Mouse (Mus musculus): ENCODE results near the gene Lin7b. TPM values are rescaled to one million over a fixed set of nuclear protein-coding genes. Genes with fewer than 3 reads are reported as not detected.

Gene Lin7b
- 0.41 TPM in 1 of 2 replicates, not detected in the other for polyA plus RNA-seq (2015; fragmentation: Nextera tagmentation; extraction: Ambion mirVana)

GRCm38 (mm10) chr7:45370475-45371311, at the start of gene Lin7b:
Lin7b (minus strand) TSS chr7:45370583.

GRCm38 (mm10) chr7:45413113-45413863, 42.9 kb upstream of the Lin7b start, which contains the start of gene Ntf5:
Ntf5 (plus strand) TSS chr7:45413695.

DNA sequence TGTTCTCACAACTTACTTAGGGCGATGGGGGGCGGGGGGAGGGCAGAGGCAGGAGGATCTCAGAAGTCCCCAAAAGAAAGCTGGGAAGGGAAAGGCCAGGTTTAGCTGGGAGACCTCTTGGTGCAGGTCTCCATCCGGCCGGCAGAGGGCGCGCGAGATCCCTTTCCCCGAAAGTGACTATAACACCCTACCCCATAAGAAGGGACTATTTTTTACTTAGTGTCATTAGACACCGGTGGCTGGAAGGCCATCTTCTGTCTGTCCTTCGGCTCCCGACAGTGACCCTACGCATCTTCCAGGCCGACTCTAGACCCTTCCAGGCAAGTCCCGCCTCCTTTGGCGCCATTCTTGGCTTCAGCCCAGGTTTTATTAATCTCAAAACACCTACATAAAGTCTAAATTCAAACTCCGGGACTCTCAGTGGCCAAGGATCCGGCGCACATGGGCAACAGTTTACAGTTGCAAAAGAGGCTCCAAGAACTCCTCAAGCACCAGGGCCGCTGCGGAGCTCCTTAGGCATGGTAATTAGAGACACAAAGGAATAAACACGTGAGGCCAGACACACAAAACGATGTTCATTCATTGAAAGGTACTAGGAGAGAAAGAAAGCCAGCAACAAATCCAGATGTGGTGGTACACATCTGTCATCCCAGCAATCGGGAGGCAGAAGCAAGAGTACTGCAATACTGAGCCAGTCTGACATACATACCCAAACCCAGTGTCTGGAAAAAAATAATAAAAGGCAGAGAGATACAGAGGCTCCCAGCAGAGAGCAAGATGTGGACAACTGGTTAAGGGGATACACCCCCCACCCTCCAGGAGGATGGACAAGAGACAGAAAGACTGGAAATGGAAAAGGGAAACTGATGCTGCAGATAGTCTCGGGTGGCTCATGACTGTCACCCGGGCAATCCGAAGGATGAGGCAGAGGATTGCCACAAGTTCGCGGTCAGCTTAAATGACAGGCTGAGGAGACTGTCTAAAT, 35.0 kb upstream of the Lin7b start, which contains the start of gene Kcna7:
Gene Kcna7 (plus strand): TSS at position 563 of the 985 bp plus-strand sequence.

GRCm38 (mm10) chr7:45395578-45396336, 25.4 kb upstream of the Lin7b start, which contains the start of gene Snrnp70:
Snrnp70 (minus strand) TSS chr7:45395742.

GRCm38 (mm10) chr7:45366652-45367019, 3.7 kb downstream of the Lin7b start, which contains the start of gene Ppfia3:
Ppfia3 (minus strand) TSS chr7:45367019.

DNA sequence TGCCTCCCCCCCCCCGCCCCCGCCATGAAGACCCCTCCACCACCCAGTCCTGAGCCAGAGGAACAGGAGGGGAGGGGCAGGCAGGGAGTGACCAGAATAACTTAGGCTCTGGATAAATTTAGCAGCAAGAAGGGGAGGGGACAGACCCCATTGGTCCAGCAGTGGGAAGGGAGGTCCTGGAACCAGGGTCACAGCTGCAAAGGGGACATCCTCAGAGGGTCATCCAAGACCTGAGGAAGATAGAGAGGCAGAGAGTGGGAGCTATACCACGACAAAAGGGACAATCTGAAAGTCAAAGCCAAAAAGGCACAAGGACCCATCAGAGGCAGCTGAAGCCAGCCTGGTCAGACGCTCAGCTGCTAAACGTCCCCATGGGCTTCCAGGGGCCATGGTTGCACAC, 35.3 kb downstream of the Lin7b start, which contains the start of gene Hrc:
Gene Hrc (plus strand): TSS at position 235 of the 400 bp plus-strand sequence.

GRCm38 (mm10) chr7:45333431-45333982, 36.9 kb downstream of the Lin7b start, which contains the start of gene Trpm4:
Trpm4 (minus strand) TSS chr7:45333780.

Other genes starting within 250 kb of the Lin7b start
- 1,257 and 1,307 TPM in 2 replicates for gene Rps11, start 246.1 kb downstream of the Lin7b start, polyA plus RNA-seq (2015; fragmentation: Nextera tagmentation; extraction: Ambion mirVana)
- gene Rpl13a, start 241.8 kb downstream of the Lin7b start, polyA plus RNA-seq (2015; fragmentation: Nextera tagmentation; extraction: Ambion mirVana), result 1,601 and 1,631 TPM in 2 replicates
- gene Gm45713, start 234.4 kb downstream of the Lin7b start, polyA plus RNA-seq (2015; fragmentation: Nextera tagmentation; extraction: Ambion mirVana), result 0.35 and 0.44 TPM in 2 replicates
- gene Flt3l, start 234.2 kb downstream of the Lin7b start, polyA plus RNA-seq (2015; fragmentation: Nextera tagmentation; extraction: Ambion mirVana), result 7.2 and 9.3 TPM in 2 replicates
- 45.1 and 48.9 TPM in 2 replicates for gene Pih1d1, start 216.3 kb downstream of the Lin7b start, polyA plus RNA-seq (2015; fragmentation: Nextera tagmentation; extraction: Ambion mirVana)
- gene Aldh16a1, start 216.0 kb downstream of the Lin7b start, polyA plus RNA-seq (2015; fragmentation: Nextera tagmentation; extraction: Ambion mirVana), result 29.7 and 31.2 TPM in 2 replicates
- gene Slc17a7, start 206.6 kb downstream of the Lin7b start, polyA plus RNA-seq (2015; fragmentation: Nextera tagmentation; extraction: Ambion mirVana), result not detected in 2 replicates
- gene Gfy, start 191.0 kb downstream of the Lin7b start, polyA plus RNA-seq (2015; fragmentation: Nextera tagmentation; extraction: Ambion mirVana), result not detected in 2 replicates
- not detected in 2 replicates for gene Pth2, start 189.6 kb downstream of the Lin7b start, polyA plus RNA-seq (2015; fragmentation: Nextera tagmentation; extraction: Ambion mirVana)
- gene Ccdc155, start 165.7 kb downstream of the Lin7b start, polyA plus RNA-seq (2015; fragmentation: Nextera tagmentation; extraction: Ambion mirVana), result 0.12 and 0.29 TPM in 2 replicates
- gene Dkkl1, start 158.4 kb downstream of the Lin7b start, polyA plus RNA-seq (2015; fragmentation: Nextera tagmentation; extraction: Ambion mirVana), result 7.5 and 8.4 TPM in 2 replicates
- 14.5 and 20.8 TPM in 2 replicates for gene Tead2, start 154.8 kb downstream of the Lin7b start, polyA plus RNA-seq (2015; fragmentation: Nextera tagmentation; extraction: Ambion mirVana)
- gene Cd37, start 131.5 kb downstream of the Lin7b start, polyA plus RNA-seq (2015; fragmentation: Nextera tagmentation; extraction: Ambion mirVana), result 71.1 and 87.7 TPM in 2 replicates
- gene Slc6a16, start 129.5 kb downstream of the Lin7b start, polyA plus RNA-seq (2015; fragmentation: Nextera tagmentation; extraction: Ambion mirVana), result 0.10 TPM in 1 of 2 replicates, not detected in the other
- not detected in 2 replicates for gene Slc6a21, start 93.1 kb downstream of the Lin7b start, polyA plus RNA-seq (2015; fragmentation: Nextera tagmentation; extraction: Ambion mirVana)
- gene Trpm4, start 36.8 kb downstream of the Lin7b start, polyA plus RNA-seq (2015; fragmentation: Nextera tagmentation; extraction: Ambion mirVana), result 2.9 and 4.7 TPM in 2 replicates
- gene Hrc, start 35.3 kb downstream of the Lin7b start, polyA plus RNA-seq (2015; fragmentation: Nextera tagmentation; extraction: Ambion mirVana), result 0.06 and 0.12 TPM in 2 replicates
- gene Ppfia3, start 3.6 kb downstream of the Lin7b start, polyA plus RNA-seq (2015; fragmentation: Nextera tagmentation; extraction: Ambion mirVana), result 0.35 and 0.65 TPM in 2 replicates
- 126 and 132 TPM in 2 replicates for gene Snrnp70, start 25.2 kb upstream of the Lin7b start, polyA plus RNA-seq (2015; fragmentation: Nextera tagmentation; extraction: Ambion mirVana)
- 0.05 and 0.06 TPM in 2 replicates for gene Kcna7, start 35.1 kb upstream of the Lin7b start, polyA plus RNA-seq (2015; fragmentation: Nextera tagmentation; extraction: Ambion mirVana)
- gene Ntf5, start 43.1 kb upstream of the Lin7b start, polyA plus RNA-seq (2015; fragmentation: Nextera tagmentation; extraction: Ambion mirVana), result 1.1 and 1.4 TPM in 2 replicates
- not detected in 2 replicates for gene Lhb, start 50.2 kb upstream of the Lin7b start, polyA plus RNA-seq (2015; fragmentation: Nextera tagmentation; extraction: Ambion mirVana)
- gene Gys1, start 64.3 kb upstream of the Lin7b start, polyA plus RNA-seq (2015; fragmentation: Nextera tagmentation; extraction: Ambion mirVana), result 5.7 and 6.9 TPM in 2 replicates
- 97.6 and 107 TPM in 2 replicates for gene Ruvbl2, start 67.5 kb upstream of the Lin7b start, polyA plus RNA-seq (2015; fragmentation: Nextera tagmentation; extraction: Ambion mirVana)
- gene Ftl1, start 89.3 kb upstream of the Lin7b start, polyA plus RNA-seq (2015; fragmentation: Nextera tagmentation; extraction: Ambion mirVana), result 4,601 and 4,690 TPM in 2 replicates
- 119 TPM in 2 replicates for gene Bax, start 96.3 kb upstream of the Lin7b start, polyA plus RNA-seq (2015; fragmentation: Nextera tagmentation; extraction: Ambion mirVana)
- 0.73 and 0.78 TPM in 2 replicates for gene Tulp2, start 111.3 kb upstream of the Lin7b start, polyA plus RNA-seq (2015; fragmentation: Nextera tagmentation; extraction: Ambion mirVana)
- gene Gm45808, start 116.2 kb upstream of the Lin7b start, polyA plus RNA-seq (2015; fragmentation: Nextera tagmentation; extraction: Ambion mirVana), result not detected in 2 replicates
- gene Dhdh, start 118.2 kb upstream of the Lin7b start, polyA plus RNA-seq (2015; fragmentation: Nextera tagmentation; extraction: Ambion mirVana), result 2.0 and 2.8 TPM in 2 replicates
- gene Nucb1, start 139.8 kb upstream of the Lin7b start, polyA plus RNA-seq (2015; fragmentation: Nextera tagmentation; extraction: Ambion mirVana), result 129 and 141 TPM in 2 replicates
- 173 and 199 TPM in 2 replicates for gene Ppp1r15a, start 155.7 kb upstream of the Lin7b start, polyA plus RNA-seq (2015; fragmentation: Nextera tagmentation; extraction: Ambion mirVana)
- 1.6 and 2.5 TPM in 2 replicates for gene Plekha4, start 155.7 kb upstream of the Lin7b start, polyA plus RNA-seq (2015; fragmentation: Nextera tagmentation; extraction: Ambion mirVana)
- gene Hsd17b14, start 184.3 kb upstream of the Lin7b start, polyA plus RNA-seq (2015; fragmentation: Nextera tagmentation; extraction: Ambion mirVana), result 1.5 and 1.7 TPM in 2 replicates
- gene Bcat2, start 199.6 kb upstream of the Lin7b start, polyA plus RNA-seq (2015; fragmentation: Nextera tagmentation; extraction: Ambion mirVana), result 47.3 and 52.6 TPM in 2 replicates
- gene Fgf21, start 244.9 kb upstream of the Lin7b start, polyA plus RNA-seq (2015; fragmentation: Nextera tagmentation; extraction: Ambion mirVana), result 0.13 TPM in 1 of 2 replicates, not detected in the other
- gene Fut1, start 246.7 kb upstream of the Lin7b start, polyA plus RNA-seq (2015; fragmentation: Nextera tagmentation; extraction: Ambion mirVana), result not detected in 2 replicates